Mouse (Mus musculus): ENCODE measurements at regions not wholly inside any gene's neighbourhood (a gene's known extent, or its start where the extent isn't known, plus 50 kb on each side); places are given as distances from the start of the nearest gene placed in this dataset.

DNA sequence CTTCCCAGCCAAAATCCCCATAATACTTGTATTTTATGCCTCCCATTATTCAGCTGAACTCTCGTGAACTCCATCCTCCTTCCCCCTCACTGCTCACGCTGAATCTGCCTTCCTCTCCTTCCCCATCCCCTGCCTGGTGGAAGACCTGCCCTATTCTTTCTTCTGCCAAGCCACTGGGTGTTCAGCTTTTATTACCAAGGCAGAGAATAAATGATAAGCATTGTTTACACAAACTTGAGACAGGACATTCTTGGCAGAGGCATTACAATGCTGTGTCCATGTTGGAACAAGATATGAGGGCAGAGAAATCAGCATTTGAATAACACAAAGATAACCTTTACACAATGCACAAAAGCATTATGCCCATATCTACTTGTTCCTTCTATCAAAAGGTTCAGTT lies 80.2 kb downstream of the Dhrs2 start:
- Histone ChIP-seq H3K4me1 (replicated peaks; ENCODE audit: control insufficient read depth, insufficient read depth, low read length) (no peaks in the 10 kb centered on the region), H3K36me3 (ENCODE audit: control insufficient read depth, insufficient read depth, low read length) (no peaks in the 10 kb centered on the region), H3K27ac (ENCODE audit: control insufficient read depth, insufficient read depth, low read length) (no peak overlapping the region), H3K27me3 (ENCODE audit: control insufficient read depth, insufficient read depth, low read length) (no peaks in the 10 kb centered on the region), H3K4me3 (ENCODE audit: control insufficient read depth, insufficient read depth, low read length) (no peak overlapping the region)
- no peak for DNase-seq
- WGBS, result 77% methylated on average over 2 of the region's 2 CpGs
- no peak for TF ChIP-seq POLR2A (IDR thresholded peaks at IDR 0.05; ENCODE audit: control insufficient read depth, extremely low read depth, insufficient read depth, low read length, poor library complexity)
- TF ChIP-seq CTCF (IDR thresholded peaks at IDR 0.05; ENCODE audit: borderline replicate concordance, control insufficient read depth, extremely low read depth, insufficient read depth, low read length, poor library complexity), result no peak

DNA sequence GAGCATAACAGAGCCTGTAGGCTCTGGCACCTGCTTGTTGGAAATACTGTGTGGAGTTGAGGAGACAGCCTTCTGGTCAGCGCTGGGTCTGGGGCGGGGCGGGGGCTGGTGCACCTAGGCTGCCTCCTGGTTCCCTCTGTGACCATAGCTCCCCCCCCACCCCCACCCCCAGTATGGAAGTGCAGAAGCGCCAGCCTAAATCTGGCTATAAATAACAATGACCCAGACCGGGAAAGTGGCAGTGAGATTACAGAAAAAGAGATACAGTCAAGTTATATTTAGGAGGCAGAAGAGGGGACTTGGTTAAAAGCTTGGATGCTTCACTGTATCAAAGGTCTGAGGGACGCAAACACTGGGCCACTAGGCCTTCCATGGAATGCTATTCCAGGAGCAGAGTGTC lies 91.8 kb downstream of the Dhrs2 start:
- H3K4me1 ChIP-seq (replicated peaks; ENCODE audit: control insufficient read depth, insufficient read depth, low read length), result no peaks in the 10 kb centered on the region
- WGBS, result 92% methylated on average over 6 of the region's 6 CpGs
- no peak overlapping the region for H3K4me3 ChIP-seq (ENCODE audit: control insufficient read depth, insufficient read depth, low read length)
- TF ChIP-seq POLR2A (IDR thresholded peaks at IDR 0.05; ENCODE audit: control insufficient read depth, extremely low read depth, insufficient read depth, low read length, poor library complexity), result no peak
- no peak overlapping the region for H3K27ac ChIP-seq (ENCODE audit: control insufficient read depth, insufficient read depth, low read length)
- no peaks in the 10 kb centered on the region for H3K27me3 ChIP-seq (ENCODE audit: control insufficient read depth, insufficient read depth, low read length)
- H3K36me3 ChIP-seq (ENCODE audit: control insufficient read depth, insufficient read depth, low read length), result no peaks in the 10 kb centered on the region
- no peak for DNase-seq

DNA sequence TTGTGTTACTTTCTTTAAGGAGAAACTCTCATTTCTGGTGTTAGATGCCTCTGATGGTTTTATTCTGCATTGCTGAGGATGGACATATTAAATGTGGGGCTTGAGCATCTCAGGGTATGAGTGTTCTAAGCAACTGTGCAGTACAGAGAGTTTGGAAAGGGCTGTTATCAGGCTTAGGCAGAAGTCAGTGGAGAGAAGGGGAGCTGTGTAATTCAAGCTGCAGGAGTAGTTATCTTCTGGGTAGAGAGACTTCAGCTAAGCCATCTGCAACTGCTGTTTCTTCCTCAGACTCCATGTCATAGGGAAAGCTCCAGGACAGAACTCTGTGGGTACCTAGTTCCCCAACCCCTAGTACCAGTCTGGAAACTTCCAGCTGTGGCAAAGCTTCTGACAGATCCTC lies 102.1 kb downstream of the Dhrs2 start:
- no peak overlapping the region for H3K4me3 ChIP-seq (ENCODE audit: control insufficient read depth, insufficient read depth, low read length)
- DNase-seq, result no peak
- no peak overlapping the region for H3K27ac ChIP-seq (ENCODE audit: control insufficient read depth, insufficient read depth, low read length)
- no peaks in the 10 kb centered on the region for H3K36me3 ChIP-seq (ENCODE audit: control insufficient read depth, insufficient read depth, low read length)
- no peaks in the 10 kb centered on the region for H3K4me1 ChIP-seq (replicated peaks; ENCODE audit: control insufficient read depth, insufficient read depth, low read length)
- H3K27me3 ChIP-seq (ENCODE audit: control insufficient read depth, insufficient read depth, low read length), result no peaks in the 10 kb centered on the region
- TF ChIP-seq POLR2A (IDR thresholded peaks at IDR 0.05; ENCODE audit: control insufficient read depth, extremely low read depth, insufficient read depth, low read length, poor library complexity), result no peak
- TF ChIP-seq CTCF (IDR thresholded peaks at IDR 0.05; ENCODE audit: borderline replicate concordance, control insufficient read depth, extremely low read depth, insufficient read depth, low read length, poor library complexity), result no peak

DNA sequence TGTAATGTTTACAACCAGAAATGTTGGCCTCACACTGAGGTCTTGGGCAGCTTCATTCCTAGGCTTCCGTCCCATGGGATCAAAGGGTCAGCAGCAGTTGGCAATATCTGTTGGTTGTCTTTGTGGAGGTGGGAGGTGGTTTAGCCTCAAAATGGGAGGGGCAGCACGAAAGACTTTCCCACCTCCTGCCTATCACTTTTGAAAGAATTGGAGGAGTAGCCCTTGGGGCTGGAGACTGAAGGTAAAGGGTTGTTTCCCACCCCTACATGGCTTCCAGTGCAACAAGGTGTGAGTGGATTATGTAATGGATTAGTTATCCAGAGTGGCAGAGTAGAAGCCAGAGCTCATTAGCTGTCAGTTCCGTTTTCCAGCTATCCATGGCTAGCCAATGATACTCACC lies 102.5 kb downstream of the Dhrs2 start:
- 89% methylated on average over 3 of the region's 3 CpGs for WGBS
- H3K4me1 ChIP-seq (replicated peaks; ENCODE audit: control insufficient read depth, insufficient read depth, low read length), result no peaks in the 10 kb centered on the region
- H3K4me3 ChIP-seq (ENCODE audit: control insufficient read depth, insufficient read depth, low read length), result no peak overlapping the region
- no peaks in the 10 kb centered on the region for H3K36me3 ChIP-seq (ENCODE audit: control insufficient read depth, insufficient read depth, low read length)
- H3K27me3 ChIP-seq (ENCODE audit: control insufficient read depth, insufficient read depth, low read length), result no peaks in the 10 kb centered on the region
- no peak for DNase-seq
- TF ChIP-seq POLR2A (IDR thresholded peaks at IDR 0.05; ENCODE audit: control insufficient read depth, extremely low read depth, insufficient read depth, low read length, poor library complexity) (no peak), CTCF (IDR thresholded peaks at IDR 0.05; ENCODE audit: borderline replicate concordance, control insufficient read depth, extremely low read depth, insufficient read depth, low read length, poor library complexity) (no peak)
- H3K27ac ChIP-seq (ENCODE audit: control insufficient read depth, insufficient read depth, low read length), result no peak overlapping the region

DNA sequence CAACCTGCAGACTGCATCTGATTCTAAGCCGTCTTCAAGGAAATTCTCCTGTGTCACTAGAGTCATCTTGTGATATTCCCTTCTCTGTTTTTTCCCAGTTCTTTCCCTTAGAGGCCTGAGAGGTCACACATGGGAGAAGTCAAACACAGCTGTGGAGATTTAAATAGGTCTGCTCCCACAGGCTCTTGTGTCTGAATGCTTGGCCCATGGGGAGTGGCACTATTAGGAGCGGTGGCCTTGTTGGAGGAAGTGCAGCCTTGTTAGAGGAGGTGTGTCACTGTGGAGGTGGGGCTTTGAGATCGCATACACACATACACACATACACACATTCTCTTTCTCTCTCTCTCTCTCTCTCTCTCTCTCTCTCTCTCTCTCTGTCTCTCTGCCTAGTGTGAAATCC lies 112.0 kb downstream of the Dhrs2 start:
- no peak overlapping the region for H3K4me3 ChIP-seq (ENCODE audit: control insufficient read depth, insufficient read depth, low read length)
- 78% methylated on average over 3 of the region's 3 CpGs for WGBS
- no peak for DNase-seq
- no peaks in the 10 kb centered on the region for H3K4me1 ChIP-seq (replicated peaks; ENCODE audit: control insufficient read depth, insufficient read depth, low read length)
- H3K27me3 ChIP-seq (ENCODE audit: control insufficient read depth, insufficient read depth, low read length), result no peaks in the 10 kb centered on the region
- H3K36me3 ChIP-seq (ENCODE audit: control insufficient read depth, insufficient read depth, low read length), result no peaks in the 10 kb centered on the region
- TF ChIP-seq POLR2A (IDR thresholded peaks at IDR 0.05; ENCODE audit: control insufficient read depth, extremely low read depth, insufficient read depth, low read length, poor library complexity) (no peak), CTCF (IDR thresholded peaks at IDR 0.05; ENCODE audit: borderline replicate concordance, control insufficient read depth, extremely low read depth, insufficient read depth, low read length, poor library complexity) (no peak)
- no peak overlapping the region for H3K27ac ChIP-seq (ENCODE audit: control insufficient read depth, insufficient read depth, low read length)

DNA sequence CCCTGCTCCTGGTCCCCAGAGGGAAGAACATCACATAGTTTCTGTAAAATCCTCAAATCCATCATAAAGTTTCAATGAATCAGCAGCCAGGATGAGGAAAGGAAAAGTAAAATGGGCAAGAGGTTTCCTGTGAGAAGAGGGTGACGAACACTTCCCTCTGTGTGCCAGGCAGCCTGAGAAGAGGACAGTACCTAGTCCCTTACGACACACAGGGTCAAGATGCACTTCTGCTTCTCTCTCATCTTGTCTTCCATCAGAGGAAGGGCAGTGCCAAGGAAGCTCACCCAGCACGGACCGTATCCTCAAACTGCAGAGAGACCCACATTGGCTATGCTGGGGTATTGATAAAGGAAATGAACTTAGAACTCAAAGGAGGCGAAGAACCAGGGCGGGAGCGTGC lies 112.5 kb downstream of the Dhrs2 start:
- DNase-seq, result no peak
- no peak overlapping the region for H3K27ac ChIP-seq (ENCODE audit: control insufficient read depth, insufficient read depth, low read length)
- TF ChIP-seq CTCF (IDR thresholded peaks at IDR 0.05; ENCODE audit: borderline replicate concordance, control insufficient read depth, extremely low read depth, insufficient read depth, low read length, poor library complexity), result no peak
- no peaks in the 10 kb centered on the region for H3K27me3 ChIP-seq (ENCODE audit: control insufficient read depth, insufficient read depth, low read length)
- no peak overlapping the region for H3K4me3 ChIP-seq (ENCODE audit: control insufficient read depth, insufficient read depth, low read length)
- no peaks in the 10 kb centered on the region for H3K4me1 ChIP-seq (replicated peaks; ENCODE audit: control insufficient read depth, insufficient read depth, low read length)
- no peaks in the 10 kb centered on the region for H3K36me3 ChIP-seq (ENCODE audit: control insufficient read depth, insufficient read depth, low read length)
- WGBS, result 86% methylated on average over 7 of the region's 7 CpGs

DNA sequence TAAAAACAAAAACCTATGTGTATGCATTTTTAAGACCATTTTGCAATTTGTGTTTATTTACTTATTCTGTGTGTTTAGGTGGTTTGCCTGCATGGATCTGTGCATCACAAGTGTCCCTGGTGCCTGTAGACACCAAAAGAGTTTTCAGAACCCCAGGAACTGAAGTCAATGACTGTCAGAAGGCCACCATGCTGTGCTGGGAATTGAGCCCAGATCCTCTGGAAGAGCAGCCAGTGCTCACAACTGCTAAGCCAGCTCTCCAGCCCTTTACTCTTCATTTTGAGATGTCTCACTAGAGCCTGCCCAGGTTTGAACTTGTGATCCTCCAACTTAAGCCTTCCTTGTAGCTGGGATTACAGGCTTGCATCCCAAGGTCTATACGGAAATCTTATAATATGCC lies 113.8 kb downstream of the Dhrs2 start:
- no peaks in the 10 kb centered on the region for H3K4me1 ChIP-seq (replicated peaks; ENCODE audit: control insufficient read depth, insufficient read depth, low read length)
- H3K4me3 ChIP-seq (ENCODE audit: control insufficient read depth, insufficient read depth, low read length), result no peak overlapping the region
- H3K27ac ChIP-seq (ENCODE audit: control insufficient read depth, insufficient read depth, low read length), result no peak overlapping the region
- WGBS, result 98% methylated on average over 1 of the region's 1 CpGs
- DNase-seq, result no peak
- H3K27me3 ChIP-seq (ENCODE audit: control insufficient read depth, insufficient read depth, low read length), result no peaks in the 10 kb centered on the region
- TF ChIP-seq POLR2A (IDR thresholded peaks at IDR 0.05; ENCODE audit: control insufficient read depth, extremely low read depth, insufficient read depth, low read length, poor library complexity) (no peak), CTCF (IDR thresholded peaks at IDR 0.05; ENCODE audit: borderline replicate concordance, control insufficient read depth, extremely low read depth, insufficient read depth, low read length, poor library complexity) (no peak)
- no peaks in the 10 kb centered on the region for H3K36me3 ChIP-seq (ENCODE audit: control insufficient read depth, insufficient read depth, low read length)
